ENCODE assay signal across 8 mouse cellular contexts in the genomic region with DNA sequence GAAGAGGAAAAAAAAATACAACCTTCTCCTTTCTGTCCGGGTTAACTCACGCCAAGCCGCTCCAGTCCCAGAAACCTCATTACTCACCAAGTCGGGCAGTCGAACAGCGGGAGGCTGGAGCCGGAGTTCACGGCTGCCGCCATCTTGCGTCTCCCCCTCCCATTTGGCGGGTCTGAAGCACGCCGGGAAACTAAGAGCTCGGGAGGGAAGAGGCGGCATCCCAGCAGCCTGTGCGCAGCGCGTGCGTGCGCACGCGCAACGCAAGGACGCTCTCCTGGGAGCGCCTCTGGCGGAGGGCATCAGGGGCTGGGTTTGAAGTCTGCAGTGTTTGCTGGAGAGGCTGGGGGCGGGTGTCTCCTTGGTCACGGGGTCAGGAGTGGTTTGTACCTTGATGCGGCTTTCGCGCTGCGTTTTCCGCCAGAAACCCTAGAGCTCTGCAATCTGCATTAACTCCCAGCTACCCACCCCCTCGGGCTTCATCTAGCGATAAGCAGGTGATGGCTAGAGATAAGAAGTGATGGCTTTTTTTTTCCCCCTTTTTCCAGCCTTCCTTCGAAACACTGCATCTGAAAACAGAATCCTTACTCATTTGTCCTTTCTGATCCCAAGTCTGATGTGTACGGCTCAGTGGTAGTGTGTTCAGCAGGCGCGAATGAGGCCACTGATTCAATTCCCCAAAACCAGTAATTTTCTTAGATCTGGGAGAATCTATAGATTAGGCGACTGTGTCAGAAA. TPM values are rescaled to one million over a fixed set of nuclear protein-coding genes. Genes with fewer than 3 reads are reported as not detected.
A peak's percentile ranks its signal among the peaks of the same experiment; 100 is the strongest.
DNase-seq lines count a peak whose midpoint lies in the region; ATAC-seq lines count a peak whose summit lies in the region.

Gene Ppp1r8, minus strand, starts transcription at position 200 of the 735 bp plus-strand sequence.

- H3K4me3 ChIP-seq in hindbrain, embryonic 15.5 days, result peak within 1 kb of the TSS; percentile 61

- peak within 1 kb of the TSS; percentile 92 for H3K27ac ChIP-seq in hindbrain, embryonic 15.5 days (replicated peaks)

- H3K4me2 ChIP-seq in hindbrain, embryonic 15.5 days, result peak within 1 kb of the TSS; percentile 82

- ATAC-seq in hindbrain, embryonic 15.5 days (ENCODE audit: low FRiP score, low read depth), result peak; percentile 98

- peak within 1 kb of the TSS; percentile 67 for H3K9ac ChIP-seq in hindbrain, embryonic 15.5 days

- peaks cover 26% of the 10 kb centered on the region for H3K36me3 ChIP-seq in hindbrain, embryonic 15.5 days

- peaks cover 18% of the 10 kb centered on the region for H3K4me1 ChIP-seq in hindbrain, embryonic 15.5 days (replicated peaks)

- no peaks in the 10 kb centered on the region for H3K9me3 ChIP-seq in hindbrain, embryonic 15.5 days

- under 1% methylated on average over 40 of the region's 40 CpGs for WGBS in hindbrain, embryonic 15.5 days

- peak; percentile 95 for DNase-seq in T-cell, adult 2 months (ENCODE audit: low spot score)
- DNase-seq in cerebellum, postnatal 36 days, result peak; percentile 85 to 88
- DNase-seq in frontal cortex, postnatal 36 days (ENCODE audit: low spot score in 2 of 2), result peak; percentile 91
- DNase-seq in left cerebral cortex, adult 11 months (ENCODE audit: low spot score), result peak; percentile 86
- peak; percentile 92 to 96 for DNase-seq in lung, postnatal 4 days
- peak; percentile 87 for DNase-seq in retina, postnatal 7 days (ENCODE audit: low read depth, low spot score)
- peak; percentile 65 for DNase-seq in urinary bladder, adult 2 months (ENCODE audit: low spot score)

- no peaks in the 10 kb centered on the region for H3K27me3 ChIP-seq in hindbrain, embryonic 15.5 days

RNA-seq across cellular contexts. Expression of gene Ppp1r8, which starts in this region (rescaled TPM):
- 49.6 and 53.0 TPM in 2 replicates for polyA plus RNA-seq in hindbrain, embryonic 15.5 days (2015; fragmentation: Nextera tagmentation; extraction: Ambion mirVana)
- 39.4 and 46.7 TPM in 2 replicates for polyA plus RNA-seq in urinary bladder, adult 2 months (2012; rRNA removed)

Comparison
In these comparisons a context has a peak if more than half of its experiments do, and no peak if none do; other contexts are left out.
1. Peak in every context shown above with its lines: DNase-seq, ATAC-seq, H3K4me3 ChIP-seq and H3K27ac ChIP-seq.